Mouse (Mus musculus): ENCODE measurements around the gene F10. TPM values are rescaled to one million over a fixed set of nuclear protein-coding genes. Genes with fewer than 3 reads are reported as not detected.
A peak's percentile ranks its signal among the peaks of the same experiment; 100 is the strongest.
"Not testable (repeated sequence)": the region's sequence is repeated elsewhere in the genome, so short reads cannot be mapped to it uniquely, and the experiment has no call there.

F10 gene
- polyA plus RNA-seq, 1 experiment from 2014 or later = 0.25 TPM

DNA sequence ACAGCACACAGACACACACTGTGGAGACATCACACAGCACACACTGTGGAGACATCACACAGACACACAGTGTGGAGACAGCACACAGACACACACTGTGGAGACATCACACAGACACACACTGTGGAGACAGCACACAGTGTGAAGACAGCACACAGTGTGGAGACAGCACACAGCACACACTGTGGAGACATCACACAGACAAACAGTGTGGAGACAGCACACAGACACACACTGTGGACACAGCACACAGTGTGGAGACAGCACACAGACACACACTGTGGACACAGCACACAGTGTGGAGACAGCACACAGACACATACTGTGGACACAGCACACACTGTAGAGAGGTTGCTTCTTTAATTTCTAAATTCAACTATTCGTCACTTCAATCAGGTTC, 38.5 kb downstream of the F10 start:
- H3K4me2 ChIP-seq (ENCODE audit: low read length); ATAC-seq; H3K4me1 ChIP-seq (ENCODE audit: control insufficient read depth, insufficient read depth, low read depth, low read length); H3K27me3 ChIP-seq (replicated peaks; ENCODE audit: control insufficient read depth, insufficient read depth, low read length); H3K9me3 ChIP-seq (ENCODE audit: control insufficient read depth, low read length); H3K9ac ChIP-seq (ENCODE audit: low read depth, low read length); H3K4me3 ChIP-seq (ENCODE audit: low read length); H3K27ac ChIP-seq (ENCODE audit: low read depth, low read length): not testable (repeated sequence)
- 100% methylated on average over 1 of the region's 1 CpGs for WGBS
- peaks cover 51% of the 10 kb centered on the region for H3K36me3 ChIP-seq (ENCODE audit: control insufficient read depth, insufficient read depth, low read length)

GRCm38 (mm10) chr8:13077542-13077941, 40.4 kb downstream of the F10 start:
- no peaks in the 10 kb centered on the region for H3K27me3 ChIP-seq (replicated peaks; ENCODE audit: control insufficient read depth, insufficient read depth, low read length)
- H3K4me2 ChIP-seq (ENCODE audit: low read length) = no peak overlapping the region
- H3K4me3 ChIP-seq (ENCODE audit: low read length) = no peak overlapping the region
- no peak overlapping the region for H3K27ac ChIP-seq (ENCODE audit: low read depth, low read length)
- no peak overlapping the region for H3K9ac ChIP-seq (ENCODE audit: low read depth, low read length)
- no peaks in the 10 kb centered on the region for H3K4me1 ChIP-seq (ENCODE audit: control insufficient read depth, insufficient read depth, low read depth, low read length)
- ATAC-seq = no peak
- H3K36me3 ChIP-seq (ENCODE audit: control insufficient read depth, insufficient read depth, low read length) = peaks cover 63% of the 10 kb centered on the region
- WGBS = 85% methylated on average over 7 of the region's 7 CpGs
- no peaks in the 10 kb centered on the region for H3K9me3 ChIP-seq (ENCODE audit: control insufficient read depth, low read length)

DNA sequence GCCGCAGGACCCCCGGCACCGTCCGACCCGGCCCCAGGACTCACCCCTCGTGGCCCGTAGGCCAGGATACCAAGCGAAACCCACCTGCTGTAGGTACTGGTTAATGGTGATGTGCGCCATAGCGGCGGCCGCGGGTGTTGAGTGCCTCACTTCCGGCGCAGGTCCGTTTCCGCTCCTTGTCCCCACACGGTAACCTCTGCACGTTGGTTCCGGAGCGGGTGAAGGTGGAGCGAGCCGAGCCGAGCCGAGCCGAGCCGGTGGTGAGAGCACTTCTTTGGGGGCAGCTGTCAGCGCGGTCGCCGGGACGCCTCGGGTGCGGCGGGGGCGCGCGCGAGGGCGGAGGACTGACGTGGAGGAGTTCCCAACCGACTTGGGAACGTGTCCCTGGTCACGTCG, 67.6 kb downstream of the F10 start:
- peak overlapping the region; percentile 95 for H3K9ac ChIP-seq (ENCODE audit: low read depth, low read length)
- H3K36me3 ChIP-seq (ENCODE audit: control insufficient read depth, insufficient read depth, low read length) = 0 out of 2 replicates have a peak, but pooled peaks cover 2% of the 10 kb centered on the region
- H3K27me3 ChIP-seq (replicated peaks; ENCODE audit: control insufficient read depth, insufficient read depth, low read length) = no peaks in the 10 kb centered on the region
- H3K9me3 ChIP-seq (ENCODE audit: control insufficient read depth, low read length) = no peaks in the 10 kb centered on the region
- peak; percentile 81 for ATAC-seq
- peak overlapping the region; percentile 95 for H3K4me2 ChIP-seq (ENCODE audit: low read length)
- H3K4me1 ChIP-seq (ENCODE audit: control insufficient read depth, insufficient read depth, low read depth, low read length) = peaks cover 18% of the 10 kb centered on the region
- WGBS = 0% methylated on average over 45 of the region's 45 CpGs
- peak overlapping the region; percentile 95 for H3K27ac ChIP-seq (ENCODE audit: low read depth, low read length)
- peak overlapping the region; percentile 92 for H3K4me3 ChIP-seq (ENCODE audit: low read length)

- WGBS = under 1% methylated on average over 78 of the region's 87 CpGs
- H3K9ac ChIP-seq (ENCODE audit: low read depth, low read length) = peak within 1 kb of the TSS; percentile 95
- H3K27me3 ChIP-seq (replicated peaks; ENCODE audit: control insufficient read depth, insufficient read depth, low read length) = no peaks in the 10 kb centered on the region
- H3K4me2 ChIP-seq (ENCODE audit: low read length) = peak within 1 kb of the TSS; percentile 95
- no peaks in the 10 kb centered on the region for H3K9me3 ChIP-seq (ENCODE audit: control insufficient read depth, low read length)
- peak within 1 kb of the TSS; percentile 95 for H3K27ac ChIP-seq (ENCODE audit: low read depth, low read length)
- H3K36me3 ChIP-seq (ENCODE audit: control insufficient read depth, insufficient read depth, low read length) = no peaks in the 10 kb centered on the region
- peak; percentile 96 for ATAC-seq
- peaks cover 18% of the 10 kb centered on the region for H3K4me1 ChIP-seq (ENCODE audit: control insufficient read depth, insufficient read depth, low read depth, low read length)
- H3K4me3 ChIP-seq (ENCODE audit: low read length) = peak within 1 kb of the TSS; percentile 92
These were observed 68.2 kb downstream of the F10 start, which contains the start of the genes Pcid2 and Cul4a for GRCm38 (mm10) chr8:13105087-13105881. Gene Pcid2, minus strand, starts transcription at chr8:13105459. Gene Cul4a, plus strand, starts transcription at chr8:13105621.

- Histone ChIP-seq H3K4me1 (ENCODE audit: control insufficient read depth, insufficient read depth, low read depth, low read length) (peaks cover 18% of the 10 kb centered on the region), H3K36me3 (ENCODE audit: control insufficient read depth, insufficient read depth, low read length) (no peaks in the 10 kb centered on the region), H3K4me2 (ENCODE audit: low read length) (peak overlapping the region; percentile 95), H3K9me3 (ENCODE audit: control insufficient read depth, low read length) (no peaks in the 10 kb centered on the region), H3K4me3 (ENCODE audit: low read length) (peak overlapping the region; percentile 92), H3K9ac (ENCODE audit: low read depth, low read length) (peak overlapping the region; percentile 95), H3K27me3 (replicated peaks; ENCODE audit: control insufficient read depth, insufficient read depth, low read length) (no peaks in the 10 kb centered on the region), H3K27ac (ENCODE audit: low read depth, low read length) (peak overlapping the region; percentile 95)
- WGBS = under 1% methylated on average over 31 of the region's 63 CpGs
- peak; percentile 48 for ATAC-seq
These were observed 68.9 kb downstream of the F10 start for GRCm38 (mm10) chr8:13105908-13106551.

Other genes starting within 250 kb of the F10 start
- 142 and 159 TPM in 2 replicates for gene Mcf2l, start 163.5 kb upstream of the F10 start, polyA plus RNA-seq (2015; fragmentation: Nextera tagmentation; extraction: Ambion mirVana)
- 0.07 TPM in 1 of 2 replicates, not detected in the other for gene F7, start 11.3 kb upstream of the F10 start, polyA plus RNA-seq (2015; fragmentation: Nextera tagmentation; extraction: Ambion mirVana)
- gene Proz, start 23.6 kb downstream of the F10 start, polyA plus RNA-seq (2015; fragmentation: Nextera tagmentation; extraction: Ambion mirVana) = 1.1 and 1.3 TPM in 2 replicates
- 36.8 and 41.2 TPM in 2 replicates for gene Pcid2, start 68.2 kb downstream of the F10 start, polyA plus RNA-seq (2015; fragmentation: Nextera tagmentation; extraction: Ambion mirVana)
- gene Cul4a, start 68.3 kb downstream of the F10 start, polyA plus RNA-seq (2015; fragmentation: Nextera tagmentation; extraction: Ambion mirVana) = 67.5 and 72.7 TPM in 2 replicates
- gene Lamp1, start 121.9 kb downstream of the F10 start, polyA plus RNA-seq (2015; fragmentation: Nextera tagmentation; extraction: Ambion mirVana) = 318 and 342 TPM in 2 replicates
- gene Grtp1, start 163.3 kb downstream of the F10 start, polyA plus RNA-seq (2015; fragmentation: Nextera tagmentation; extraction: Ambion mirVana) = 13.2 and 15.2 TPM in 2 replicates
- 0.59 and 0.60 TPM in 2 replicates for gene Adprhl1, start 216.9 kb downstream of the F10 start, polyA plus RNA-seq (2015; fragmentation: Nextera tagmentation; extraction: Ambion mirVana)

Data from hindbrain, embryonic 16.5 days (tissue).